Mouse (Mus musculus) small intestine, adult 2 months (tissue): ENCODE measurements around the gene Prss43. TPM values are rescaled to one million over a fixed set of nuclear protein-coding genes. Genes with fewer than 3 reads are reported as not detected.
"Not testable (repeated sequence)": the region's sequence is repeated elsewhere in the genome, so short reads cannot be mapped to it uniquely, and the experiment has no call there.

Source experiments
- H3K27ac ChIP-seq: fragments of 200-500 bp; 2 replicates; pipeline ENCODE4 v1.5.1; 2012; ENCODE audit warnings: low read depth, low read length, control low read depth, inconsistent platforms; ENCODE audit not compliant: insufficient read depth
- H3K27me3 ChIP-seq: fragments of 200-500 bp; 2 replicates; pipeline ENCODE4 v1.6.1; 2012; ENCODE audit warnings: mild to moderate bottlenecking, moderate library complexity, low read length, inconsistent platforms; ENCODE audit not compliant: control insufficient read depth, insufficient read depth
- H3K36me3 ChIP-seq: fragments of 200-500 bp; 2 replicates; pipeline ENCODE4 v1.6.1; 2012; ENCODE audit warnings: mild to moderate bottlenecking, low read length, control low read depth, inconsistent platforms; ENCODE audit not compliant: control insufficient read depth, insufficient read depth
- H3K4me1 ChIP-seq: fragments of 200-500 bp; 2 replicates; pipeline ENCODE4 v1.6.1; 2012; ENCODE audit warnings: low read length, inconsistent platforms, mixed read lengths; ENCODE audit not compliant: control insufficient read depth, insufficient read depth, insufficient read length
- H3K4me3 ChIP-seq: fragments of 200-500 bp; 2 replicates; pipeline ENCODE4 v1.5.1; 2012; ENCODE audit warnings: low read depth, mild to moderate bottlenecking, control low read depth, inconsistent platforms, low read length, moderate library complexity
- CTCF ChIP-seq: fragments of 200-500 bp; IDR thresholded peaks from 2 replicates; pipeline ENCODE4 v1.5.1; 2012; ENCODE audit warnings: low read depth, mild to moderate bottlenecking, control low read depth, inconsistent platforms, low read length, moderate library complexity, mixed read lengths; ENCODE audit not compliant: insufficient replicate concordance, insufficient read length; ENCODE audit errors: extremely low read depth
- POLR2A ChIP-seq: fragments of 200-500 bp; IDR thresholded peaks from 2 replicates; pipeline ENCODE4 v1.6.1; 2012; ENCODE audit warnings: low read depth, mild to moderate bottlenecking, control low read depth, inconsistent platforms, low read length, moderate library complexity
- WGBS: fragments of 180-500 bp; shearing (Covaris S2); methylation state at CpG from one replicate; pipeline ENCODE4 v1.1.7; 2018; 5-methylcytosine and 5-hydroxymethylcytosine counted together
- polyA plus RNA-seq: library from polyadenylated mRNA; depleted of rRNA; stranded (reverse); fragments of >200 nt; gene quantifications from 2 replicates; pipeline ENCODE4 v1.2.3, GENCODE M21; 2012

Gene Prss43
- polyA plus RNA-seq, 1 experiment = not detected

DNA sequence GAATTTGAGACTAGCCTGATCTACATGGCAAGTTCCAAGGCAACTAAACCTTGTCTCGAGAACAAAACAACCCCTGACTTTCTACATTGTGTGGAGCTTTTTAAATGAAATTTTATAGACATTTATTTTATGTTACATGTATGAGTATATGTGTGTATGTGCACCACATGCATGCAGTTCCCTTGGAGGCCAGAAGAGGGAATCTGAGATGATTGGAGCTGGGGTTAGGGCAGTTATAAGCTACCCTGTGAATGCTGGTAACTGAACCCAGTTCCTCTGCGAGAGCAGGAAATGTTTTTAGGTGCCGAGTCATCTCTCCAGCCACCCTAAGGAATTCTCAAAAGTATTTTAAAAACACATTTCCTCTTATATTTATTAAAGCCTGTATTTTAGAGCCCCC is 38.3 kb upstream of the Prss43 start:
- no peak overlapping the region for H3K27ac ChIP-seq
- no peaks in the 10 kb centered on the region for H3K4me1 ChIP-seq
- H3K4me3 ChIP-seq = no peak overlapping the region
- H3K36me3 ChIP-seq = no peaks in the 10 kb centered on the region
- WGBS = 89% methylated on average over 3 of the region's 3 CpGs
- H3K27me3 ChIP-seq = no peaks in the 10 kb centered on the region; the same call in 1 of the 2 replicates
- TF ChIP-seq CTCF = no peak
- TF ChIP-seq POLR2A = no peak

DNA sequence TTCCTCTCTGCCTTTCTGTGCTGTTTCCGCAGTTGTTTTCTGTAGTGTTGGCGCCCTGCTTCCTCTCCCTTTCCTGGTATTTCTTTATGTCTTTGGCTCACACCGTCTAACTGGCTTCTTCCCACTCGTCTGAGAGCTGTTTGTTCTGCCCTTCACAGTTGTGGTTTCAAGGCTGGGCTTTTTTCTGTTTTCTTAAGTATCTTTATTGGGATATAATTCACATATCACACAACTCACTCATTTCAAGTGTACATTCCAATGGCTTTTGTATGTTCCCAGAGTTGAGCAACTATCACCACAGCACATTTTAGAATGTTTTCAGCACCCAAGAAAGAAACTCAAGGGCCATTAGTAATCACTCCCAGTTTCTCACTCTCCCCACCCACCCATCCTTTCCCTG is 36.0 kb upstream of the Prss43 start:
- Histone ChIP-seq H3K4me3 (no peak overlapping the region), H3K27ac (no peak overlapping the region), H3K27me3 (no peaks in the 10 kb centered on the region; the same call in 1 of the 2 replicates), H3K4me1 (no peaks in the 10 kb centered on the region), H3K36me3 (no peaks in the 10 kb centered on the region)
- WGBS = 57% methylated on average over 4 of the region's 4 CpGs
- TF ChIP-seq POLR2A = no peak

DNA sequence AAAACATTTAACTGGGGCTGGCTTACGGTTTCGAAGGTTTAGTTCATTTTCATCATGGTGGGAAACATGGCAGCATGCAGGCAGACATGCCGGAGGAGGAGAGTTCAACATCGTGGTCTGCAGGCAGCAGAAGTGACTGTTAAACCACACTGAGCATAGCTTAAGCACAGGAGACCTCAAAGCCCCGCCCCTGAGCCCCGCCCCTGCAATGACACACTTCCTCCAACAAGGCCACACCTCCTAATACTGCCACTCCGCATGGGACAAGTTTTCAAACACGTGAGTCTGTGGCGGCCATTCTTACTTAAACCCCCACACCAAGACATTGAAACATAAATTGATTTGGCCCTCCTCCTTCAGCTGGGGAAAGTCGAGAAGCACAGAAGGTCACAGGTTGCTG is 29.5 kb upstream of the Prss43 start:
- Histone ChIP-seq H3K4me1 (no peaks in the 10 kb centered on the region), H3K4me3 (no peak overlapping the region), H3K27ac (no peak overlapping the region), H3K36me3 (no peaks in the 10 kb centered on the region), H3K27me3 (no peaks in the 10 kb centered on the region)
- WGBS = 75% methylated on average over 10 of the region's 10 CpGs
- TF ChIP-seq CTCF (no peak), POLR2A (no peak)

DNA sequence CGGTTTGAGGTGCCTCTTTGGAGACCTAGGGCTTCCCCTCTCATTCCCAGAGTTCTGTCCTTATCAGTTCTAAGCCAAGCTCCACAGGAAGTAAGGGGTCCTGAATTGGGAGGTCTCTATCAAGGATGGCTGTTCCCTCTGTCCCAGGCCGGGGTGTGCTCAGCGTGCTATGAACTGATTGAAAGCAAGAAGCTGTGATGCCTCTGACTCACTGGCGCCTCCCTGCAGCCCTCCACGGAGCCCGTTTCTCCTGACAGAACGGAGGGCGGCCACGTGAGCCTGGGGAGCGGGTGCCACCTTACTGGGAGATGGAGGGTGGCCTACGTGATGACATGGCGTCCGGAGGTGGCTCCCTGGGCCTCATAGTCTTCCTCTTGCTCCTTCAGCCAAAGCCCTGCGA is 28.6 kb upstream of the Prss43 start, which contains the start of gene Prss42:
Prss42 (plus strand) TSS at position 301 of the 400 bp plus-strand sequence.
- H3K27me3 ChIP-seq = no peaks in the 10 kb centered on the region
- no peaks in the 10 kb centered on the region for H3K36me3 ChIP-seq
- H3K4me1 ChIP-seq = no peaks in the 10 kb centered on the region
- no peak within 1 kb of the TSS for H3K4me3 ChIP-seq
- TF ChIP-seq POLR2A (no peak), CTCF (no peak)
- no peak within 1 kb of the TSS for H3K27ac ChIP-seq
- 91% methylated on average over 14 of the region's 14 CpGs for WGBS

DNA sequence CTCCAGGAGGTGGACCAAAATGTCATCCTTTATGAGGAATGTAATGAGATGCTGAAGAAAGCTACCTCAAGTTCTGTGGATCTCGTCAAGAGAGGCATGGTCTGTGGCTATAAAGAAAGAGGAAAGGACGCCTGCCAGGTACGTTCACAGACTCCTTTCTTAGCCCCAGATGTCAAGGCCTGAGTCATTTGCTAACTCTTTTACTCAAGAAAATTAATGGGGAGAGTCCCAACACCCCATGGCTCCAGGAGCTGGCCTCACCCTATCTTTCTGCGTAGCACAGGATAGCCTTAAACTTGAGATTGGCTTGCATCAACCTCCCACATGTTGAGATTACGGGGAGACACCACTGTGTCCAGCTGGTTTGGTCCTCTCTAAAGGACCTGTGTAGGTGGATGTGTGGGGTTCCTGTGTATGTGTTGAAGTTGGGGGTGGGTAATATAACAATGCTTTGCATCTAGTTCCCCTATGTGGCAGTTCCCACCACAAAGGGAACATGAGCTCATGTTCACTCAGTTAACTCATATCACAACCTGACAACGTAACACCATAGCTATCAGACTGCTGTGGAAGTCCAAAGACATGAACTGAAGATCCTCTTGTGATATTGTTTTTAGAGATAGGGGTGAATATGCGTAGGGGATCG is 25.5 kb upstream of the Prss43 start:
- Histone ChIP-seq H3K27me3 (no peaks in the 10 kb centered on the region), H3K4me1 (no peaks in the 10 kb centered on the region), H3K27ac (no peak overlapping the region), H3K4me3 (no peak overlapping the region), H3K36me3 (no peaks in the 10 kb centered on the region)
- 90% methylated on average over 8 of the region's 8 CpGs for WGBS
- TF ChIP-seq CTCF (no peak), POLR2A (no peak)

DNA sequence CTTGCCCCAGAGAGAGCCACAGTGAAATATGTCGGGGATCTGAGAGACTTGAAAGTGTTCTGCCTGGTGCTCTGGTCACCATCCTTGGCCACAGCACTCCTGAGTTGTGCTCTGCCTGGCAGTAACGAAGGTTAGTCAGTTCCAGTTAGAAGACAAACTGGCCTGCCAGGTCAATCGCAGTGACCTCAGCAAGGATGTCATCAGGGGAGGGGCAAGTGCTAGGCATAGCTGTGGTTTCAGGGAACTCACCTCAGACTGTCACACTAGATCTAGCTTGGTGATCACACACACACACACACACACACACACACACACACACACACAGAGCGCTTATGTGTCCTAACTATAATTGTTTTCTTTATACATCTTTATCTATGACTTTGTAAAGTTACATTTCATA is 23.2 kb upstream of the Prss43 start:
- TF ChIP-seq POLR2A (no peak), CTCF (no peak)
- H3K4me1 ChIP-seq = no peaks in the 10 kb centered on the region
- no peak overlapping the region for H3K27ac ChIP-seq
- 62% methylated on average over 4 of the region's 4 CpGs for WGBS
- no peaks in the 10 kb centered on the region for H3K36me3 ChIP-seq
- H3K4me3 ChIP-seq = no peak overlapping the region
- no peaks in the 10 kb centered on the region for H3K27me3 ChIP-seq

DNA sequence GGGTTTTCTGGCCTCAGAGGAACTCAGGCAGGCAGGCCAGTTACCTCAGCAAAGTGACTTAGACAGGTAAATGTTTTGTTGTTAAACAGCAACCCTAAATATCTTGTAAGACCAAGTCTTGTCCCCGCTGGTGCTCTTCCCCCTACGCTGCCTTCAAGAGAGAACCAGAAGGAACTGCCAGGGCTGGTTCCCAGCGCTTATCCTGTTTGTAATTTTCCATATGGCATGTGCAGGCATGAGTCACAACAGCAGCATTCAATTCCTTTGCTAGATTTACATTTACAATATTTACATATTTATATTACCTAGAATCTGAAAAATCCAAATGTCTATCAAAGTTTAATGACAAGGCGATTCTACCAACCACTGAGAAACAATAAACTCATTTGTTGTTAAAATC is 16.4 kb upstream of the Prss43 start:
- Histone ChIP-seq H3K4me1 (no peaks in the 10 kb centered on the region), H3K36me3 (no peaks in the 10 kb centered on the region), H3K27ac (no peak overlapping the region), H3K4me3 (no peak overlapping the region), H3K27me3 (no peaks in the 10 kb centered on the region; the same call in 1 of the 2 replicates)
- TF ChIP-seq POLR2A (no peak), CTCF (no peak)
- 64% methylated on average over 4 of the region's 4 CpGs for WGBS

DNA sequence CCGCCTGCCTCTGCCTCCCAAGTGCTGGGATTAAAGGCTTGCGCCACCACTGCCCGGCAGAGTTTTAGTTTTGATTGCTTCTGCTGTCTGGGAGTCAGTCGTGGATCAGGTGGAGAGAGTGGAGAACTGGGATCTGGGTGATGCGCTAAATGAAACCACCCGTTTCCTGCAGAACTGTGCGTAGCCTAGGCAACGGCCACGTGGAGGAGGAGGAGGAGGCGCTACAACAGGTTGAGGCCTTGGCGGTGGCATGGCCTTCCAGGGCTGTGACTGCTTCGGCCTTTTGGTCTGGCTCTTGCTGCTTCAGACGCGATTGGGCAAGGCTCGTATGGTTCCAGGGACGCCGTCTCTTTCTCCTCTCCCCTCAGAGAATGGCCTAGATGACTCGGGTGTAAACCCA is 12.7 kb upstream of the Prss43 start, which contains the start of gene Prss44:
Prss44 (plus strand) TSS at position 206 of the 400 bp plus-strand sequence.
- Histone ChIP-seq H3K4me3 (no peak within 1 kb of the TSS), H3K27me3 (peaks cover 2% of the 10 kb centered on the region; the same call in 1 of the 2 replicates), H3K4me1 (no peaks in the 10 kb centered on the region), H3K36me3 (no peaks in the 10 kb centered on the region), H3K27ac (no peak within 1 kb of the TSS)
- WGBS = 62% methylated on average over 18 of the region's 18 CpGs
- TF ChIP-seq CTCF (no peak), POLR2A (no peak)

DNA sequence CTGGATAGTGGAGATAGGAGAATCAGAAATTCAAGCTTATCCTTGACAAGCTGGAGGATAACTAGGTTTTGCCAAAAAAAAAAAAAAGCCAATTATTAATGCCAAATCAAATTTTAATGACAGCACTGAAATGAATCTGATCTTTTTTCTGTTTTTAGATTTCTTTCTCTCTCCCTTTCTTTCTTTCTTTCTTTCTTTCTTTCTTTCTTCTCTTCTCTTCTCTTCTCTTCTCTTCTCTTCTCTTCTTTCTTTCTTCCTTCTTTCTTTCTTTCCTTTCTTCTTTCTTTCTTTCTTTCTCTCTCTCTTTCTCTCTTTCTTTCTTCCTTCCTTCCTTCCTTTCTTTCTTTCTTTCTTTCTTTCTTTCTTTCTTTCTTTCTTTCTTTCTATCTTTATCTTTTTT is 5.9 kb upstream of the Prss43 start:
- H3K4me3 ChIP-seq, H3K27me3 ChIP-seq, H3K27ac ChIP-seq, H3K4me1 ChIP-seq, H3K36me3 ChIP-seq: not testable (repeated sequence)
